ENCODE assay signal across 11 mouse cellular contexts in genomic region chr16:95466548-95466947, GRCm38 (mm10).
DNase-seq lines count a peak whose midpoint lies in the region; ATAC-seq lines count a peak whose summit lies in the region.
"Had no signal": no experiment of that assay in that cellular context is flagged by ENCODE, and none has a peak within 500 bp of the region (broad histone marks: within the 10 kb centered on the region; RNA-seq: fewer than 3 reads in every experiment).

No protein-coding gene starts in this region.

- H3K9me3 ChIP-seq in midbrain, embryonic 11.5 days (ENCODE audit: control insufficient read depth, low read length), result no peaks in the 10 kb centered on the region
- H3K9me3 ChIP-seq in midbrain, embryonic 13.5 days, result no peaks in the 10 kb centered on the region
- H3K9me3 ChIP-seq in midbrain, embryonic 16.5 days (replicated peaks; ENCODE audit: control insufficient read depth, low read length, poor library complexity, severe bottlenecking), result no peaks in the 10 kb centered on the region
- H3K9me3 ChIP-seq: embryonic facial prominence, embryonic 15.5 days; lung, embryonic 15.5 days had no signal

- 97% methylated on average over 1 of the region's 1 CpGs for WGBS in midbrain, embryonic 11.5 days
- 95% methylated on average over 1 of the region's 1 CpGs for WGBS in midbrain, embryonic 13.5 days
- 92% methylated on average over 1 of the region's 1 CpGs for WGBS in midbrain, embryonic 16.5 days

- no peaks in the 10 kb centered on the region for H3K27me3 ChIP-seq in midbrain, embryonic 11.5 days (ENCODE audit: control insufficient read depth, insufficient read depth, low read length)
- H3K27me3 ChIP-seq in midbrain, embryonic 13.5 days, result no peaks in the 10 kb centered on the region
- H3K27me3 ChIP-seq in midbrain, embryonic 16.5 days (ENCODE audit: control insufficient read depth, insufficient read depth, low read depth, low read length), result no peaks in the 10 kb centered on the region
- H3K27me3 ChIP-seq: embryonic facial prominence, embryonic 15.5 days; lung, embryonic 15.5 days had no signal

- ATAC-seq in midbrain, embryonic 11.5 days (ENCODE audit: low FRiP score), result no peak
- ATAC-seq in midbrain, embryonic 13.5 days, result no peak
- peak; percentile 66; the same call in 1 of the 2 replicates for ATAC-seq in midbrain, embryonic 16.5 days

- H3K9ac ChIP-seq in midbrain, embryonic 11.5 days (ENCODE audit: low read length), result no peak overlapping the region
- H3K9ac ChIP-seq in midbrain, embryonic 13.5 days (replicated peaks), result no peak overlapping the region
- H3K9ac ChIP-seq in midbrain, embryonic 16.5 days (ENCODE audit: low read depth, low read length), result no peak overlapping the region
- H3K9ac ChIP-seq: embryonic facial prominence, embryonic 15.5 days; lung, embryonic 15.5 days had no signal

- no peaks in the 10 kb centered on the region for H3K36me3 ChIP-seq in midbrain, embryonic 11.5 days (ENCODE audit: control insufficient read depth, insufficient read depth, low read length)
- no peaks in the 10 kb centered on the region for H3K36me3 ChIP-seq in midbrain, embryonic 13.5 days
- no peaks in the 10 kb centered on the region for H3K36me3 ChIP-seq in midbrain, embryonic 16.5 days (ENCODE audit: control insufficient read depth, insufficient read depth, low read length)
- H3K36me3 ChIP-seq: embryonic facial prominence, embryonic 15.5 days; lung, embryonic 15.5 days had no signal

- intact Hi-C loops in heart, postnatal 14 days (cut with DNase I), result loop anchor here (5.0 kb wide), 2 partner anchors 106 to 496 kb away; no protein-coding TSS in a partner anchor

- H3K4me1 ChIP-seq in midbrain, embryonic 11.5 days (ENCODE audit: control insufficient read depth, insufficient read depth, low read length), result no peaks in the 10 kb centered on the region
- H3K4me1 ChIP-seq in midbrain, embryonic 13.5 days (replicated peaks), result no peaks in the 10 kb centered on the region
- H3K4me1 ChIP-seq in midbrain, embryonic 16.5 days (ENCODE audit: control insufficient read depth, insufficient read depth, low read length), result peaks cover 8% of the 10 kb centered on the region; the same call in 1 of the 2 replicates

- no peak overlapping the region for H3K4me2 ChIP-seq in midbrain, embryonic 11.5 days
- H3K4me2 ChIP-seq in midbrain, embryonic 13.5 days (replicated peaks), result no peak overlapping the region
- no peak overlapping the region for H3K4me2 ChIP-seq in midbrain, embryonic 16.5 days (ENCODE audit: low read length)
- H3K4me2 ChIP-seq: embryonic facial prominence, embryonic 15.5 days; lung, embryonic 15.5 days had no signal

- no peak overlapping the region for H3K4me3 ChIP-seq in midbrain, embryonic 11.5 days (ENCODE audit: low read depth, low read length)
- no peak overlapping the region for H3K4me3 ChIP-seq in midbrain, embryonic 13.5 days (replicated peaks)
- no peak overlapping the region for H3K4me3 ChIP-seq in midbrain, embryonic 16.5 days (ENCODE audit: low read depth, low read length)
- H3K4me3 ChIP-seq: embryonic facial prominence, embryonic 15.5 days; lung, embryonic 15.5 days had no signal

- peak; percentile 30 for DNase-seq in heart, postnatal 4 days
- no peak for DNase-seq in heart, postnatal 14 days
- DNase-seq in midbrain, embryonic 11.5 days (ENCODE audit: low spot score, missing footprints), result peak; percentile 89
- DNase-seq in brain, embryonic 18.5 days (ENCODE audit: low read depth, low spot score), result peak; percentile 20
- no peak for DNase-seq in spleen, postnatal 14 days (ENCODE audit: low spot score in 2 of 2)
- DNase-seq in adrenal gland, adult 8-10 months, result no peak
- DNase-seq: spleen, adult 18-20 months had no signal

- H3K27ac ChIP-seq in midbrain, embryonic 11.5 days (ENCODE audit: low read depth, low read length), result no peak overlapping the region
- no peak overlapping the region for H3K27ac ChIP-seq in midbrain, embryonic 13.5 days
- H3K27ac ChIP-seq in midbrain, embryonic 16.5 days (ENCODE audit: low read length), result no peak overlapping the region
- H3K27ac ChIP-seq: embryonic facial prominence, embryonic 15.5 days; lung, embryonic 15.5 days had no signal

Comparison
In these comparisons a context has a peak if more than half of its experiments do, and no peak if none do; other contexts are left out.
1. DNase-seq: peak in heart, postnatal 4 days (single experiment), midbrain, embryonic 11.5 days (single experiment) and brain, embryonic 18.5 days (single experiment); none in heart, postnatal 14 days (0 of 2), spleen, postnatal 14 days (0 of 2) and adrenal gland, adult 8-10 months (single experiment).